9 mouse cellular contexts compared by ENCODE assay signal in the genomic region with DNA sequence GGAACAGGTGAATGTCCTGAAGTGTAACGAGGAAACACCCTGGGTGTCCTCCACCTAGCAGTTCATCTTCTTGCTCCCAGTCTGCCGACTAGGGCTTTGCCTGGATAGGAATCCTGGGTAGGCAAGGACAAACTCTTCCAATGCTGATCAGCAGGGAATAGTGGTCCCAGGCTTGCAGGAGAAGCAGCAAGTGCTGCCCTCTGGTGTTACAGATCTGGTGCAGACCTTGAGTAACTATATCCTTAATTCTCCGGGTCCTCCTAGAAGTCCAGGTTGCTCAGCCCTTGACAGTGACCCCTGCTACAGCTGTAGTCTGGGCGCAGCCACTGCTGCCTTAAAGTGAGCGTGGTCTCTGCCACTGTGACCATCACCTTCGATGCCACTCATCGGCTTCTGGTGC. TPM values are rescaled to one million over a fixed set of nuclear protein-coding genes. Genes with fewer than 3 reads are reported as not detected.
DNase-seq lines count a peak whose midpoint lies in the region; ATAC-seq and TF ChIP-seq lines count a peak whose summit lies in the region.
"Had no signal": no experiment of that assay in that cellular context is flagged by ENCODE, and none has a peak within 500 bp of the region (broad histone marks: within the 10 kb centered on the region; RNA-seq: fewer than 3 reads in every experiment).

No protein-coding gene starts in this region.

- ATAC-seq in forebrain, embryonic 12.5 days (ENCODE audit: low FRiP score): peak; percentile 78
- peak; percentile 67; the same call in 1 of the 2 replicates for ATAC-seq in hindbrain, postnatal 0 days
- ATAC-seq in neural tube, embryonic 11.5 days (ENCODE audit: insufficient read depth, low FRiP score, low TSS enrichment): peak; percentile 55

- TF ChIP-seq EP300 in heart, adult 2 months (IDR thresholded peaks at IDR 0.05; ENCODE audit: insufficient read depth, low read depth, low read length): no peak

- 19% methylated on average over 7 of the region's 7 CpGs for WGBS in heart, adult 2 months
- 25% methylated on average over 7 of the region's 7 CpGs for WGBS in forebrain, embryonic 12.5 days
- WGBS in hindbrain, postnatal 0 days: 25% methylated on average over 7 of the region's 7 CpGs
- WGBS in limb, embryonic 10.5 days: 35% methylated on average over 7 of the region's 7 CpGs
- 35% methylated on average over 7 of the region's 7 CpGs for WGBS in neural tube, embryonic 11.5 days

- no peaks in the 10 kb centered on the region for H3K27me3 ChIP-seq in heart, adult 2 months (ENCODE audit: control insufficient read depth, insufficient read depth, low read length)
- H3K27me3 ChIP-seq in forebrain, embryonic 12.5 days: peaks cover 5% of the 10 kb centered on the region; the same call in 1 of the 2 replicates
- no peaks in the 10 kb centered on the region for H3K27me3 ChIP-seq in hindbrain, postnatal 0 days (ENCODE audit: insufficient read depth, low read length)
- peaks cover 15% of the 10 kb centered on the region; the same call in 1 of the 2 replicates for H3K27me3 ChIP-seq in limb, embryonic 10.5 days (ENCODE audit: low read depth, poor library complexity, severe bottlenecking)
- H3K27me3 ChIP-seq in neural tube, embryonic 11.5 days (ENCODE audit: control insufficient read depth, insufficient read depth, low read length): no peaks in the 10 kb centered on the region

- H3K9ac ChIP-seq in heart, adult 2 months (ENCODE audit: low read depth, low read length): no peak overlapping the region
- H3K9ac ChIP-seq in forebrain, embryonic 12.5 days: no peak overlapping the region
- no peak overlapping the region for H3K9ac ChIP-seq in hindbrain, postnatal 0 days (replicated peaks; ENCODE audit: low read length)
- H3K9ac ChIP-seq in neural tube, embryonic 11.5 days (ENCODE audit: low read length): no peak overlapping the region
- H3K9ac ChIP-seq: stomach, embryonic 15.5 days had no signal

- TF ChIP-seq CTCF in heart, adult 2 months (IDR thresholded peaks at IDR 0.05): peak; percentile 92
- peak; percentile 90 for TF ChIP-seq CTCF in hindbrain, postnatal 0 days (IDR thresholded peaks at IDR 0.05; ENCODE audit: low read depth)

- intact Hi-C loops in heart, adult 2 months (cut with DNase I): loop anchor here (5.0 kb wide), 1 partner anchor 78 kb away; no protein-coding TSS in a partner anchor
- intact Hi-C loops in heart, postnatal 25 days (cut with DNase I): loop anchor here (5.0 kb wide), 1 partner anchor 78 kb away; no protein-coding TSS in a partner anchor

- no peak for TF ChIP-seq POLR2A in heart, adult 2 months (IDR thresholded peaks at IDR 0.05; ENCODE audit: insufficient read depth, low read depth, low read length)

- DNase-seq in heart, adult 2 months: peak; percentile 53 to 57
- no peak for DNase-seq in heart, postnatal 25 days (ENCODE audit: low spot score)
- peak; percentile 92 for DNase-seq in brain, adult 2 months (ENCODE audit: low read depth, low spot score)
- peak; percentile 89 for DNase-seq in hindbrain, postnatal 0 days (ENCODE audit: low spot score)
- DNase-seq in limb, embryonic 10.5 days (ENCODE audit: low spot score): peak; percentile 65
- DNase-seq in neural tube, embryonic 11.5 days (ENCODE audit: low spot score): peak; percentile 79
- DNase-seq in spleen, postnatal 4 days (ENCODE audit: low spot score in 2 of 2): no peak

- H3K4me1 ChIP-seq in heart, adult 2 months (ENCODE audit: control insufficient read depth, insufficient read depth, low read length): no peaks in the 10 kb centered on the region
- H3K4me1 ChIP-seq in forebrain, embryonic 12.5 days: no peaks in the 10 kb centered on the region
- H3K4me1 ChIP-seq in hindbrain, postnatal 0 days (ENCODE audit: insufficient read depth, low read length): no peaks in the 10 kb centered on the region
- H3K4me1 ChIP-seq in limb, embryonic 10.5 days: no peaks in the 10 kb centered on the region
- no peaks in the 10 kb centered on the region for H3K4me1 ChIP-seq in neural tube, embryonic 11.5 days (ENCODE audit: control insufficient read depth, insufficient read depth, low read length)
- H3K4me1 ChIP-seq: stomach, embryonic 15.5 days had no signal

- no peaks in the 10 kb centered on the region for H3K79me2 ChIP-seq in heart, adult 2 months (replicated peaks; ENCODE audit: control insufficient read depth, insufficient read depth, low read length)

- no peak overlapping the region for H3K4me3 ChIP-seq in heart, adult 2 months
- no peak overlapping the region for H3K4me3 ChIP-seq in forebrain, embryonic 12.5 days (replicated peaks)
- no peak overlapping the region for H3K4me3 ChIP-seq in hindbrain, postnatal 0 days (ENCODE audit: low read length)
- no peak overlapping the region for H3K4me3 ChIP-seq in limb, embryonic 10.5 days
- no peak overlapping the region for H3K4me3 ChIP-seq in neural tube, embryonic 11.5 days (ENCODE audit: low read depth, low read length)
- H3K4me3 ChIP-seq: stomach, embryonic 15.5 days had no signal

- no peaks in the 10 kb centered on the region for H3K36me3 ChIP-seq in heart, adult 2 months (ENCODE audit: control insufficient read depth, insufficient read depth, low read length)
- H3K36me3 ChIP-seq in forebrain, embryonic 12.5 days (replicated peaks): no peaks in the 10 kb centered on the region
- no peaks in the 10 kb centered on the region for H3K36me3 ChIP-seq in hindbrain, postnatal 0 days (ENCODE audit: insufficient read depth, low read length)
- H3K36me3 ChIP-seq in limb, embryonic 10.5 days: no peaks in the 10 kb centered on the region
- H3K36me3 ChIP-seq in neural tube, embryonic 11.5 days (ENCODE audit: control insufficient read depth, insufficient read depth, low read length): no peaks in the 10 kb centered on the region
- H3K36me3 ChIP-seq: stomach, embryonic 15.5 days had no signal

- no peaks in the 10 kb centered on the region for H3K9me3 ChIP-seq in forebrain, embryonic 12.5 days
- no peaks in the 10 kb centered on the region for H3K9me3 ChIP-seq in hindbrain, postnatal 0 days (ENCODE audit: low read length)
- H3K9me3 ChIP-seq in limb, embryonic 10.5 days (replicated peaks): no peaks in the 10 kb centered on the region
- H3K9me3 ChIP-seq in neural tube, embryonic 11.5 days (ENCODE audit: control insufficient read depth, low read length): no peaks in the 10 kb centered on the region
- H3K9me3 ChIP-seq: stomach, embryonic 15.5 days had no signal

- H3K4me2 ChIP-seq in forebrain, embryonic 12.5 days: no peak overlapping the region
- no peak overlapping the region for H3K4me2 ChIP-seq in hindbrain, postnatal 0 days (ENCODE audit: low read depth, low read length)
- H3K4me2 ChIP-seq in neural tube, embryonic 11.5 days (ENCODE audit: low read depth): no peak overlapping the region
- H3K4me2 ChIP-seq: stomach, embryonic 15.5 days had no signal

- no peak overlapping the region for H3K27ac ChIP-seq in heart, adult 2 months
- no peak overlapping the region for H3K27ac ChIP-seq in forebrain, embryonic 12.5 days
- no peak overlapping the region for H3K27ac ChIP-seq in hindbrain, postnatal 0 days
- no peak overlapping the region for H3K27ac ChIP-seq in limb, embryonic 10.5 days
- no peak overlapping the region for H3K27ac ChIP-seq in neural tube, embryonic 11.5 days (ENCODE audit: low read depth, low read length)
- H3K27ac ChIP-seq: stomach, embryonic 15.5 days had no signal

RNA-seq across cellular contexts. Expression of gene Lrrc27, which starts 12.7 kb away (rescaled TPM):
- 10 to 100 TPM; 18.9 to 20.6 TPM for total RNA-seq in heart, adult 2 months (2021)
- 12.7 and 13.3 TPM in 2 replicates for polyA plus RNA-seq in heart, adult 2 months (2012; rRNA removed)
- total RNA-seq in heart, postnatal 25 days (2021): 10 to 100 TPM; 19.1 to 20.0 TPM
- 5.1 and 6.0 TPM in 2 replicates for polyA plus RNA-seq in forebrain, embryonic 12.5 days (2016; fragmentation: Nextera tagmentation; extraction: Ambion mirVana)
- 1.6 and 2.8 TPM in 2 replicates for total RNA-seq in hindbrain, postnatal 0 days (2014; rRNA removed)
- polyA plus RNA-seq in hindbrain, postnatal 0 days (2015; fragmentation: Nextera tagmentation; extraction: Ambion mirVana): 4.0 and 5.1 TPM in 2 replicates
- 3.0 and 4.0 TPM in 2 replicates for polyA plus RNA-seq in limb, embryonic 10.5 days (2016; fragmentation: Nextera tagmentation; extraction: Ambion mirVana)
- 5.1 and 7.9 TPM in 2 replicates for polyA plus RNA-seq in neural tube, embryonic 11.5 days (2014; fragmentation: Nextera tagmentation; extraction: Ambion mirVana)

RNA-seq across cellular contexts. Expression of gene Stk32c, which starts 13.0 kb away (rescaled TPM):
- total RNA-seq in heart, adult 2 months (2021): under 1 TPM; 0.68 to 0.94 TPM
- polyA plus RNA-seq in heart, adult 2 months (2012; rRNA removed): 1.1 and 1.8 TPM in 2 replicates
- total RNA-seq in heart, postnatal 25 days (2021): under 1 TPM; 0.73 to 0.99 TPM
- 0.46 and 0.62 TPM in 2 replicates for polyA plus RNA-seq in forebrain, embryonic 12.5 days (2016; fragmentation: Nextera tagmentation; extraction: Ambion mirVana)
- 20.4 and 24.7 TPM in 2 replicates for total RNA-seq in hindbrain, postnatal 0 days (2014; rRNA removed)
- 1.9 and 2.0 TPM in 2 replicates for polyA plus RNA-seq in hindbrain, postnatal 0 days (2015; fragmentation: Nextera tagmentation; extraction: Ambion mirVana)
- polyA plus RNA-seq in limb, embryonic 10.5 days (2016; fragmentation: Nextera tagmentation; extraction: Ambion mirVana): 0.09 TPM in 1 of 2 replicates, not detected in the other
- 0.46 and 1.1 TPM in 2 replicates for polyA plus RNA-seq in neural tube, embryonic 11.5 days (2014; fragmentation: Nextera tagmentation; extraction: Ambion mirVana)

RNA-seq across cellular contexts. Expression of gene Pwwp2b, which starts 48.2 kb away (rescaled TPM):
- 10 to 100 TPM in 1 of 2 experiments, 1 to 10 TPM in 1; 8.9 to 10.2 TPM for total RNA-seq in heart, adult 2 months (2021)
- polyA plus RNA-seq in heart, adult 2 months (2012; rRNA removed): 6.8 and 7.5 TPM in 2 replicates
- 1 to 10 TPM; 8.7 to 9.7 TPM for total RNA-seq in heart, postnatal 25 days (2021)
- 4.0 and 4.8 TPM in 2 replicates for polyA plus RNA-seq in forebrain, embryonic 12.5 days (2016; fragmentation: Nextera tagmentation; extraction: Ambion mirVana)
- total RNA-seq in hindbrain, postnatal 0 days (2014; rRNA removed): 6.6 and 6.7 TPM in 2 replicates
- polyA plus RNA-seq in hindbrain, postnatal 0 days (2015; fragmentation: Nextera tagmentation; extraction: Ambion mirVana): 4.0 and 4.8 TPM in 2 replicates
- polyA plus RNA-seq in limb, embryonic 10.5 days (2016; fragmentation: Nextera tagmentation; extraction: Ambion mirVana): 5.3 and 5.8 TPM in 2 replicates
- polyA plus RNA-seq in neural tube, embryonic 11.5 days (2014; fragmentation: Nextera tagmentation; extraction: Ambion mirVana): 4.2 and 4.7 TPM in 2 replicates

Comparison
In these comparisons a context has a peak if more than half of its experiments do, and no peak if none do; other contexts are left out.
1. DNase-seq: peak in heart, adult 2 months (2 of 2), brain, adult 2 months (single experiment), hindbrain, postnatal 0 days (single experiment), limb, embryonic 10.5 days (single experiment) and neural tube, embryonic 11.5 days (single experiment); none in heart, postnatal 25 days (single experiment) and spleen, postnatal 4 days (0 of 2).
2. Peak in every context shown above with its lines, with median percentiles within 50 percentile points of each other: ATAC-seq.